Mouse (Mus musculus) embryonic fibroblast, embryonic 13.5 days (primary cell): ENCODE data around the gene Agbl4.
"Not testable (repeated sequence)": the region's sequence is repeated elsewhere in the genome, so short reads cannot be mapped to it uniquely, and the experiment has no call there.

Source experiments
- CTCF ChIP-seq: IDR thresholded peaks from 2 replicates; pipeline ENCODE4 v1.5.1; 2011; ENCODE audit warnings: mild to moderate bottlenecking, control low read depth, low read length, moderate library complexity, borderline replicate concordance; ENCODE audit not compliant: insufficient read depth
- POLR2A ChIP-seq: IDR thresholded peaks from 2 replicates; pipeline ENCODE4 v1.6.1; 2011; ENCODE audit warnings: low read depth, mild to moderate bottlenecking, control low read depth, low read length, moderate library complexity

- not testable (repeated sequence) for TF ChIP-seq CTCF, POLR2A
Observed at GRCm38 (mm10) chr4:111219030-111219429, 821.6 kb downstream of the Agbl4 start.
